Comparison of ENCODE assay signal across 10 mouse cellular contexts in genomic region chr4:155163320-155163651, GRCm38 (mm10). TPM values are rescaled to one million over a fixed set of nuclear protein-coding genes. Genes with fewer than 3 reads are reported as not detected.
A peak's percentile ranks its signal among the peaks of the same experiment; 100 is the strongest.
DNase-seq lines count a peak whose midpoint lies in the region; ATAC-seq and TF ChIP-seq lines count a peak whose summit lies in the region.
"Had no signal": no experiment of that assay in that cellular context is flagged by ENCODE, and none has a peak within 500 bp of the region (broad histone marks: within the 10 kb centered on the region; RNA-seq: fewer than 3 reads in every experiment).

No protein-coding gene starts in this region.

- no peak overlapping the region for H3K4me3 ChIP-seq in kidney, embryonic 14.5 days (ENCODE audit: low read length)
- peak overlapping the region; percentile 33 for H3K4me3 ChIP-seq in bone marrow macrophage, adult 2 months (ENCODE audit: insufficient read depth, low read length)
- no peak overlapping the region for H3K4me3 ChIP-seq in liver, embryonic 13.5 days (replicated peaks)
- H3K4me3 ChIP-seq: neural tube, embryonic 13.5 days had no signal

- H3K36me3 ChIP-seq in kidney, embryonic 14.5 days (ENCODE audit: control insufficient read depth, insufficient read depth, low read length), result peaks cover 18% of the 10 kb centered on the region
- H3K36me3 ChIP-seq in liver, embryonic 13.5 days, result peaks cover 19% of the 10 kb centered on the region

- peak overlapping the region; percentile 47 for H3K27ac ChIP-seq in kidney, embryonic 14.5 days (ENCODE audit: low read depth, low read length)
- peak overlapping the region; percentile 85 for H3K27ac ChIP-seq in bone marrow macrophage, adult 2 months (ENCODE audit: insufficient read depth, low read depth, low read length)
- H3K27ac ChIP-seq in liver, embryonic 13.5 days, result peak overlapping the region; percentile 56

- TF ChIP-seq POLR2A in bone marrow macrophage, adult 2 months (IDR thresholded peaks at IDR 0.05; ENCODE audit: borderline replicate concordance, low read depth, low read length), result no peak

- no peak for TF ChIP-seq CTCF in bone marrow macrophage, adult 2 months (IDR thresholded peaks at IDR 0.05; ENCODE audit: low read depth, low read length)

- H3K4me1 ChIP-seq in kidney, embryonic 14.5 days (ENCODE audit: control insufficient read depth, insufficient read depth, low read length), result peaks cover 40% of the 10 kb centered on the region
- peaks cover 56% of the 10 kb centered on the region for H3K4me1 ChIP-seq in bone marrow macrophage, adult 2 months (ENCODE audit: control insufficient read depth, insufficient read depth, low read length)
- peaks cover 57% of the 10 kb centered on the region for H3K4me1 ChIP-seq in liver, embryonic 13.5 days (replicated peaks)

- no peak overlapping the region for H3K9ac ChIP-seq in kidney, embryonic 14.5 days (ENCODE audit: low read depth, low read length)
- no peak overlapping the region for H3K9ac ChIP-seq in liver, embryonic 13.5 days

- no peak overlapping the region for H3K4me2 ChIP-seq in kidney, embryonic 14.5 days (replicated peaks; ENCODE audit: low read depth, low read length)
- 0 out of 2 replicates have a peak overlapping the region, but pooled peaks have one; percentile 3 for H3K4me2 ChIP-seq in liver, embryonic 13.5 days
- H3K4me2 ChIP-seq: neural tube, embryonic 13.5 days had no signal

- 0 out of 2 replicates have a peak, but pooled peaks have one; percentile 32 for ATAC-seq in kidney, embryonic 14.5 days (ENCODE audit: low FRiP score, low TSS enrichment)
- ATAC-seq in liver, embryonic 13.5 days (ENCODE audit: low read depth), result peak; percentile 47

- no peak for DNase-seq in kidney, postnatal 36 days
- DNase-seq in CD4-positive helper T cell, adult 2 months (ENCODE audit: low read depth, low spot score), result peak; percentile 36
- DNase-seq in liver, embryonic 13.5 days, result no peak
- no peak for DNase-seq in urinary bladder, adult 2 months (ENCODE audit: low spot score)
- no peak for DNase-seq in cerebellum, adult 9-10 months
- DNase-seq in frontal cortex, adult 2 months (ENCODE audit: extremely low spot score in 1 of 2, low spot score in 1 of 2), result no peak
- DNase-seq: kidney, adult 8-10 months had no signal

- 35% methylated on average over 4 of the region's 4 CpGs for WGBS in kidney, embryonic 14.5 days
- 26% methylated on average over 4 of the region's 4 CpGs for WGBS in liver, embryonic 13.5 days (ENCODE audit: insufficient replicate concordance)

- H3K9me3 ChIP-seq in kidney, embryonic 14.5 days (ENCODE audit: control insufficient read depth, low read length), result no peaks in the 10 kb centered on the region
- H3K9me3 ChIP-seq in liver, embryonic 13.5 days (replicated peaks), result no peaks in the 10 kb centered on the region
- H3K9me3 ChIP-seq: neural tube, embryonic 13.5 days had no signal

- no peaks in the 10 kb centered on the region for H3K27me3 ChIP-seq in kidney, embryonic 14.5 days (ENCODE audit: control insufficient read depth, insufficient read depth, low read length)
- H3K27me3 ChIP-seq in liver, embryonic 13.5 days, result no peaks in the 10 kb centered on the region
- H3K27me3 ChIP-seq: neural tube, embryonic 13.5 days had no signal

RNA-seq across cellular contexts. Expression of gene Ski, which starts 59.1 kb away (rescaled TPM):
- 24.0 and 24.5 TPM in 2 replicates for polyA plus RNA-seq in kidney, embryonic 14.5 days (2014; fragmentation: Nextera tagmentation; extraction: Ambion mirVana)
- 61.1 and 63.9 TPM in 2 replicates for polyA plus RNA-seq in bone marrow macrophage, adult 2 months (2012; ENCODE audit: insufficient read depth, insufficient read length, missing spikeins)
- polyA plus RNA-seq in liver, embryonic 13.5 days (2015; fragmentation: Nextera tagmentation; extraction: Ambion mirVana), result 2.2 and 2.4 TPM in 2 replicates
- polyA plus RNA-seq in urinary bladder, adult 2 months (2012; rRNA removed), result 43.6 and 67.2 TPM in 2 replicates
- 76.4 and 78.3 TPM in 2 replicates for polyA plus RNA-seq in frontal cortex, adult 2 months (2012; rRNA removed)
